Mouse (Mus musculus) cerebellum, adult 2 months (tissue): ENCODE measurements around the gene Psmb8. TPM values are rescaled to one million over a fixed set of nuclear protein-coding genes. Genes with fewer than 3 reads are reported as not detected.

Experiments used
- DNase-seq, 2 experiments: peaks; one replicate each; pipeline ENCODE4 v3.0.0; 2021
- H3K27ac ChIP-seq: fragments of 200-500 bp; 2 replicates; pipeline ENCODE4 v1.5.1; 2012; ENCODE audit warnings: low read length, control low read depth, inconsistent platforms; ENCODE audit not compliant: insufficient read depth
- H3K27me3 ChIP-seq: fragments of 200-500 bp; 2 replicates; pipeline ENCODE4 v1.6.1; 2012; ENCODE audit warnings: inconsistent platforms, mild to moderate bottlenecking, low read length, moderate library complexity; ENCODE audit not compliant: control insufficient read depth, insufficient read depth
- H3K4me1 ChIP-seq: fragments of 200-500 bp; 2 replicates; pipeline ENCODE4 v1.6.1; 2011; ENCODE audit warnings: low read length; ENCODE audit not compliant: control insufficient read depth, insufficient read depth
- H3K4me3 ChIP-seq: fragments of 200-500 bp; replicated peaks from 2 replicates; pipeline ENCODE3; 2011; ENCODE audit warnings: mild to moderate bottlenecking, low read depth, low read length, control low read depth; ENCODE audit not compliant: insufficient read depth
- CTCF ChIP-seq: fragments of 200-500 bp; IDR thresholded peaks from 2 replicates; pipeline ENCODE4 v1.5.1; 2011; ENCODE audit warnings: low read depth, mild to moderate bottlenecking, control low read depth, low read length, moderate library complexity, borderline replicate concordance; ENCODE audit not compliant: insufficient read depth
- POLR2A ChIP-seq: fragments of 200-500 bp; IDR thresholded peaks from 2 replicates; pipeline ENCODE4 v1.6.1; 2011; ENCODE audit warnings: low read length, control low read depth, borderline replicate concordance; ENCODE audit not compliant: insufficient read depth
- WGBS: fragments of 180-500 bp; shearing (Covaris S2); methylation state at CpG from one replicate; pipeline ENCODE4 v1.1.7; 2018; 5-methylcytosine and 5-hydroxymethylcytosine counted together
- polyA plus RNA-seq: library from polyadenylated mRNA; depleted of rRNA; stranded (reverse); fragments of >200 nt; gene quantifications from 2 replicates; pipeline ENCODE4 v1.2.3, GENCODE M21; 2012

Psmb8 gene
- polyA plus RNA-seq, 1 experiment, result 7.3 TPM

DNA sequence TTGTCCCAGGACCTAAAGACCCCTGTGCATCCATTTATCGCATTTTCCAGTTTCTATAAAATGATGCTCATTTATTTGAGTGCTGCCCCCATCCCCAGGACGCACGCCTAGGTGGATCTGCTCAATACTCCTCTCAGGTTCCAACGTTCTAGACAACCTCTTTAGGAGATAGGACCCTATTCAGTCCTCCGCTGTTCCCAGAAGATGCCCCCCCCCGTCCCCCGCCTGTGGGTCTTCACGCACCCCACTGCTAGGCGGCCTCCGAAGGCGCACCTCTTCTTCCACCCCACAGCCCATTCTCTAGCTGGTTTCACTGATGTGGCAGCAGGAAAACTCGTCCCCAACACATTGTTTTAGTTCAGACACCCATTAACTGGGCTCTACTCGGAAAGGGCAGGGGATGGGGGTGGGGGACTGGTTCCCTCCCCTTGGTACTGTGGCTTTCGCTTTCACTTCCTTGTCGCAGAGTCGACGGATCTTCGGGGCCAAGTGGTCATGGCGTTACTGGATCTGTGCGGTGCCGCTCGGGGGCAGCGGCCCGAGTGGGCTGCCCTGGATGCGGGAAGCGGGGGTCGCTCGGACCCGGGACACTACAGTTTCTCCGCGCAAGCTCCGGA lies 491 bp downstream of the Psmb8 start:
- Histone ChIP-seq H3K27ac (no peak overlapping the region), H3K4me3 (peak overlapping the region; percentile 28), H3K27me3 (no peaks in the 10 kb centered on the region), H3K4me1 (no peaks in the 10 kb centered on the region)
- TF ChIP-seq POLR2A (no peak), CTCF (no peak)
- no peak for DNase-seq
- WGBS, result under 1% methylated on average over 32 of the region's 32 CpGs

- Histone ChIP-seq H3K4me3 (no peak overlapping the region), H3K27ac (no peak overlapping the region), H3K27me3 (no peaks in the 10 kb centered on the region), H3K4me1 (no peaks in the 10 kb centered on the region)
- no peak for DNase-seq
- 11% methylated on average over 11 of the region's 11 CpGs for WGBS
- TF ChIP-seq CTCF (no peak), POLR2A (no peak)
These were observed 996 bp downstream of the Psmb8 start for GRCm38 (mm10) chr17:34198521-34198912.

- no peaks in the 10 kb centered on the region for H3K4me1 ChIP-seq
- WGBS, result 71% methylated on average over 12 of the region's 12 CpGs
- H3K4me3 ChIP-seq, result no peak overlapping the region
- no peaks in the 10 kb centered on the region for H3K27me3 ChIP-seq
- DNase-seq, result no peak
- TF ChIP-seq POLR2A, result no peak
- TF ChIP-seq CTCF, result no peak
- no peak overlapping the region for H3K27ac ChIP-seq
These were observed 1.6 kb downstream of the Psmb8 start for GRCm38 (mm10) chr17:34199050-34199619.

GRCm38 (mm10) chr17:34200047-34200446 lies 2.5 kb downstream of the Psmb8 start:
- DNase-seq, result no peak
- Histone ChIP-seq H3K27ac (no peak overlapping the region), H3K4me1 (no peaks in the 10 kb centered on the region), H3K27me3 (no peaks in the 10 kb centered on the region), H3K4me3 (no peak overlapping the region)
- 81% methylated on average over 10 of the region's 10 CpGs for WGBS
- no peak for TF ChIP-seq CTCF
- no peak for TF ChIP-seq POLR2A

DNA sequence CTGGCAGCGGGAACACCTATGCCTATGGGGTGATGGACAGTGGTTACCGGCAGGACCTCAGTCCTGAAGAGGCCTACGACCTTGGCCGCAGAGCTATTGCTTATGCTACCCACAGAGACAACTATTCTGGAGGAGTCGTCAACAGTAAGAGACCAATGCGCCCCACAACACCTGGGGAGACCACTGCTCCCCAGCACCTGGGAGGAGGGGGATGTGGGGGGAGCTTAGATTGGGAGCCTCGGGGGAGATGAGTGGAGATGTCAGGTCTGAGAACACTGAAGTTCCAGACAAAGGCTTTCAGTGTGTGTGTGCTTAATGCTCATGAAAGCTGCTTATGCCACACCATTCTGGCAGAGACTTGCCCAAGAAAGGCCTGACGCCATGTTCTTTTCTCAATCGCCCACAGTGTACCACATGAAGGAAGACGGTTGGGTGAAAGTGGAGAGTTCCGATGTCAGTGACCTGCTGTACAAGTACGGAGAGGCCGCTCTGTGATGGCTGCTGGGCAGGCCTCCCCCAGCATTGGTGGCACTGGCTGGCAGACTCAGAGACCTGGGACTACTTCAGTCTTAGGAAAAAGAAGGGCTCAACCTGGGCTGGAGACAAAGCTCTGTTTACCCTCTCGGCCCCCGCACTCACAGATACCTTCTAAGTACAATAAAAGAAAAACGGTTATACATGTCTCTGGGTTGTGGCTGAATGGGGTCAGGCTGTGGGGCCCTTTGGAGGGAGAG lies 3.4 kb downstream of the Psmb8 start:
- no peak for DNase-seq
- TF ChIP-seq CTCF (no peak), POLR2A (no peak)
- no peak overlapping the region for H3K4me3 ChIP-seq
- H3K27me3 ChIP-seq, result no peaks in the 10 kb centered on the region
- H3K4me1 ChIP-seq, result no peaks in the 10 kb centered on the region
- H3K27ac ChIP-seq, result no peak overlapping the region
- 88% methylated on average over 16 of the region's 16 CpGs for WGBS

- Histone ChIP-seq H3K4me1 (no peaks in the 10 kb centered on the region), H3K27me3 (no peaks in the 10 kb centered on the region), H3K27ac (no peak overlapping the region), H3K4me3 (no peak overlapping the region)
- no peak for DNase-seq
- TF ChIP-seq CTCF (no peak), POLR2A (no peak)
- 80% methylated on average over 7 of the region's 7 CpGs for WGBS
These were observed 4.1 kb downstream of the Psmb8 start for GRCm38 (mm10) chr17:34201506-34202055.

GRCm38 (mm10) chr17:34202760-34203442 lies 5.4 kb downstream of the Psmb8 start:
- TF ChIP-seq CTCF, result no peak
- TF ChIP-seq POLR2A, result no peak
- DNase-seq, result no peak
- Histone ChIP-seq H3K4me3 (no peak overlapping the region), H3K27me3 (no peaks in the 10 kb centered on the region), H3K27ac (no peak overlapping the region), H3K4me1 (no peaks in the 10 kb centered on the region)
- 88% methylated on average over 4 of the region's 4 CpGs for WGBS

DNA sequence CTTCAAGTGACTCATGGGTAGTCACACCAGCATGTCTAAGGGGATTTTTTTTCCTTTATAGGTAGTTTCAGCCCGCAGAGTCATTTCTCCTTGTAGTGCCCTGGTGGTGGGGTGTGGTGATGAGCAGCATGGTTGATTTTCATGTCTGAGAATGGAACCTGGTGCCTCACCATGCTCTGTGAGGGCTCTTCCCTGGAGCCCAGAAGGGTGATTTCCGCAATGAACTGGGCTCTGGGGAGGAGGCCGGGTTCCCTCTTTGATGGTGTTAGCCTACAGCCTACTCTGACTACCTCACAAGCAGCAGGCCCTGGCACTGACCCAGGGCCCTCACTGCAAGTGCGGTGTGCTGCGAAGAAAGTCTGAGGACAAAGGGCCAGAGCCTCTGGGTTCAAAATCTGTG lies 5.9 kb downstream of the Psmb8 start, which contains the start of gene Tap2:
Tap2 (plus strand) TSS at position 84 of the 400 bp plus-strand sequence.
- no peak within 1 kb of the TSS for H3K27ac ChIP-seq
- TF ChIP-seq CTCF (no peak), POLR2A (no peak)

More for the DNA sequence above, 5.9 kb downstream of the Psmb8 start, which contains the start of gene Tap2:
- WGBS, result 62% methylated on average over 5 of the region's 5 CpGs
- peak within 1 kb of the TSS; percentile 95 for H3K4me3 ChIP-seq
- H3K4me1 ChIP-seq, result no peaks in the 10 kb centered on the region
- no peaks in the 10 kb centered on the region for H3K27me3 ChIP-seq
- DNase-seq, result no peak
